Mouse (Mus musculus) liver, embryonic 15.5 days (tissue): ENCODE data around the gene Smoc1. TPM values are rescaled to one million over a fixed set of nuclear protein-coding genes. Genes with fewer than 3 reads are reported as not detected.

ENCODE experiments used
- ATAC-seq: fragments of 200-750 bp; cut with Nextera tagmentation; 2 replicates; pipeline ENCODE4 v1.8.0; 2017; ENCODE audit warnings: moderate number of reproducible peaks, mild to moderate bottlenecking, moderate library complexity; ENCODE audit not compliant: insufficient read depth
- H3K27ac ChIP-seq: fragments of 300-500 bp; sonication (generic); replicated peaks from 2 replicates; pipeline ENCODE4 v1.5.1; 2015; ENCODE audit warnings: mild to moderate bottlenecking, inconsistent platforms
- H3K27me3 ChIP-seq: fragments of 300-500 bp; sonication (generic); 2 replicates; pipeline ENCODE4 v1.6.1; 2015; ENCODE audit warnings: mild to moderate bottlenecking, inconsistent platforms
- H3K36me3 ChIP-seq: fragments of 300-500 bp; sonication (generic); replicated peaks from 2 replicates; pipeline ENCODE4 v1.6.1; 2015; ENCODE audit warnings: moderate library complexity, mild to moderate bottlenecking, inconsistent platforms
- H3K4me1 ChIP-seq: fragments of 300-500 bp; sonication (generic); replicated peaks from 2 replicates; pipeline ENCODE4 v1.6.1; 2015; ENCODE audit warnings: inconsistent platforms
- H3K4me2 ChIP-seq: fragments of 300-500 bp; sonication (generic); 2 replicates; pipeline ENCODE4 v1.6.1; 2015; ENCODE audit warnings: moderate library complexity, mild to moderate bottlenecking, inconsistent platforms
- H3K4me3 ChIP-seq: fragments of 300-500 bp; sonication (generic); replicated peaks from 2 replicates; pipeline ENCODE4 v1.5.1; 2015; ENCODE audit warnings: mild to moderate bottlenecking, inconsistent platforms
- H3K9ac ChIP-seq: fragments of 300-500 bp; sonication (generic); 2 replicates; pipeline ENCODE4 v1.6.1; 2015; ENCODE audit warnings: moderate library complexity, mild to moderate bottlenecking, inconsistent platforms
- H3K9me3 ChIP-seq: fragments of 300-500 bp; sonication (generic); replicated peaks from 2 replicates; pipeline ENCODE4 v1.6.1; 2016; ENCODE audit warnings: inconsistent platforms
- WGBS: fragments of 180-500 bp; shearing (Covaris S2); methylation state at CpG from one replicate; pipeline ENCODE4 v1.1.7; 2015; ENCODE audit warnings: mixed read lengths; ENCODE audit not compliant: insufficient replicate concordance; 5-methylcytosine and 5-hydroxymethylcytosine counted together
- polyA plus RNA-seq: library from polyadenylated mRNA; unstranded; fragments of >200 nt; fragmentation: Nextera tagmentation; extraction: Ambion mirVana; gene quantifications from 2 replicates; pipeline ENCODE4 v1.2.1, GENCODE M21; 2015

Gene Smoc1
- polyA plus RNA-seq, 1 experiment from 2014 or later, result 9.5 TPM

GRCm38 (mm10) chr12:81024993-81025392 is 1.6 kb upstream of the Smoc1 start:
- peaks cover 3% of the 10 kb centered on the region; the same call in 1 of the 2 replicates for H3K4me1 ChIP-seq
- ATAC-seq, result no peak
- no peaks in the 10 kb centered on the region for H3K9me3 ChIP-seq
- H3K9ac ChIP-seq, result no peak overlapping the region
- H3K4me3 ChIP-seq, result no peak overlapping the region
- no peak overlapping the region for H3K27ac ChIP-seq
- H3K36me3 ChIP-seq, result no peaks in the 10 kb centered on the region
- 45% methylated on average over 2 of the region's 2 CpGs for WGBS
- H3K4me2 ChIP-seq, result no peak overlapping the region
- peaks cover 45% of the 10 kb centered on the region for H3K27me3 ChIP-seq

DNA sequence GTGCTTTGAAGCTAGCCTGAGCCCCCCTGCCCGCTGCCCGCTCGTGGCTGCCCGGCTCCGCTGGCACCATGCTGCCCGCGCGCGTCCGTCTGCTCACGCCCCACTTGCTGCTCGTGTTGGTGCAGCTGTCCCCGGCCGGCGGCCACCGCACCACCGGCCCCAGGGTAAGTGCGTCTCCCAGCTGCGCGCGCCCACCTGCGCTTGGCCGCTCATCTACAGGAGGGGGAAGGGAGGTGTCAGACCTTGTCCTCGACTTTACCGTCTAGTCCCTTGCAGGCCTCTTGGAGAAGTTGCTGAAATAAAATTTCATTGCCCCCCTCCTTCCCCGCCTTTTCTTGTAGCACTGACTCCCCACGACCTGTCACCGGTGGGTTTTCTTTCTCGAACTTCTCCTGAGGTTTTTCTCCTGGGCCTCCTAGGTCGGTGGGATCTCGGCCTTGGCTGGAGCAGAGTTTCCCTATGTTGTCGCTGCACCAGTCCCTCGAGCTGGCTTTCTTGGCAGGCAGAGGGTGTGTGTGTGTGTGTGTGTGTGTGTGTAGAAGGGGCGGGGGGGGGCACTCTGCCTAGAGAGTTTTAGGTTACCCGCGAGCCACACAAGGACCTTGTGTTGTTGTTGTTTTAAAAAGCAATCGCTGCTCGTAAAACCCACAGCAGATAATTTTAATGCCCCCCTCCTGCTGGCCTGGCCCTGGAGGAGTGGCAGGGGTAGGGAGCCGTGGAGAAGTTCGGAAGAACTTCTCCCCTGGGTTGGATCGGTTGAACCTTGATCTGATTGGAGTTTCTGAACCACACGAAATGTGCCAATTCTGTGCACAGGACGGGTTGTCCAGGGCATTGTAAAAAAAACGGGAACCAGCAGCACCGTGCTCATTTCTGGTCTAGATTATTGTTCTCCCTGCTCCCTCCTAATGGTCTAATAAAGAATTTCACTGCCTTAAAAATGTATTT is 661 bp downstream of the Smoc1 start:
- Histone ChIP-seq H3K4me2 (peak overlapping the region; percentile 53), H3K36me3 (no peaks in the 10 kb centered on the region), H3K4me3 (peak overlapping the region; percentile 56), H3K27ac (peak overlapping the region; percentile 9; the same call in 1 of the 2 replicates), H3K4me1 (peaks cover 3% of the 10 kb centered on the region; the same call in 1 of the 2 replicates), H3K9ac (0 out of 2 replicates have a peak overlapping the region, but pooled peaks have one; percentile 15), H3K9me3 (no peaks in the 10 kb centered on the region), H3K27me3 (peaks cover 45% of the 10 kb centered on the region)
- ATAC-seq, result peak; percentile 49
- 1% methylated on average over 45 of the region's 45 CpGs for WGBS

DNA sequence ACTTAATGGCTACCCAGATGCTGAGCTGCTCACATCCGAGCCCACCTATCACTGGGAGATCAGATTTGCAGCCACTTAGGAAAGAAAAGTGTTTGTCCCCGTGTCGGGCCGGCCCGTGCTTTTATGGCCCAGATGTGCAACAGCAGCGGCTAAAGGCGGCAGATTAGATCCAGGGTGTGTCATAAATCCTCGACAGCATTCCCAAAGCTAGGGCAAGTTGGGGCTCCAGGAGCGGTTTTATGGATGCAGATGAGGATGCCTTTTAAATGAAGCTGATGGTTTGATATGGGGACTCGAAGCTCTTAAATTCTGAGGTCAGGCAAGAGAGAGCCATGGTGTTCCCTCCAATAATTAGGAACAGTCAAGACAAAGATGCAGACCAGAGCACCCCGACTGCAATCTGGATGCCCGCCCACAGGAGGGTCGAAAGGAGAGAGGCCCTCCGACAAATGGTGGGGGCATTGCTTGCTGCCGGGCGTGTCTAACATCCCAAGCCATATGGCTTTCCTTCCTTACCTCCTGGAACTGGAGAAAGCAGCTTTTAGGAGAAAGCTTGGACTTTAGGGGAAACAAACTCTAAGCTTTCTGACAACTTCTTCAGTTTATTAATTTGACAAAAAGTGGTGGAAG is 1.8 kb downstream of the Smoc1 start:
- no peaks in the 10 kb centered on the region for H3K9me3 ChIP-seq
- peak overlapping the region; percentile 56 for H3K4me3 ChIP-seq
- peaks cover 3% of the 10 kb centered on the region; the same call in 1 of the 2 replicates for H3K4me1 ChIP-seq
- peak overlapping the region; percentile 53 for H3K4me2 ChIP-seq
- ATAC-seq, result no peak
- H3K9ac ChIP-seq, result no peak overlapping the region
- no peaks in the 10 kb centered on the region for H3K36me3 ChIP-seq
- WGBS, result 25% methylated on average over 16 of the region's 16 CpGs
- H3K27ac ChIP-seq, result no peak overlapping the region
- peaks cover 45% of the 10 kb centered on the region for H3K27me3 ChIP-seq

DNA sequence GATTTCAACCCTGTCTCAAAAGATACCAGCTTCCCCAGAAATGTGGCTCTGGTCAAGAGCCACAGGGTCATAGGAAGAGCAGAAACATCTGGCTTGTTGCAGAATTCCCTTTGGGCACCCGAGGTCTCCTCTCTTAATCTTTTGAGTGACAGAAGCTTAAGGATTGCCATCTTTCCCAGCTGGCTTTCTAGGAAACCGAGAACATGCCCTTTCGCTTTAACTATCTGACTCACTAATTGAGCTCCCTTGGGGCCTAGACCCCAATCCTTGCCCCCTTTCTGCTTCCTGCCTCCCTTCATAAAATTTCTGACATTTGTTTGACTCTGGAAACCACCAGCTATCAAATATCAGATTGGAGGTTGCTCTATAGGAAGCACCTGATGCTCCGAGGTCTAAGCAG is 3.1 kb downstream of the Smoc1 start:
- no peaks in the 10 kb centered on the region for H3K9me3 ChIP-seq
- H3K27ac ChIP-seq, result no peak overlapping the region
- H3K27me3 ChIP-seq, result peaks cover 38% of the 10 kb centered on the region
- 44% methylated on average over 4 of the region's 4 CpGs for WGBS
- H3K36me3 ChIP-seq, result no peaks in the 10 kb centered on the region
- peaks cover 3% of the 10 kb centered on the region; the same call in 1 of the 2 replicates for H3K4me1 ChIP-seq
- no peak for ATAC-seq
- H3K9ac ChIP-seq, result no peak overlapping the region
- no peak overlapping the region for H3K4me3 ChIP-seq
- no peak overlapping the region for H3K4me2 ChIP-seq

DNA sequence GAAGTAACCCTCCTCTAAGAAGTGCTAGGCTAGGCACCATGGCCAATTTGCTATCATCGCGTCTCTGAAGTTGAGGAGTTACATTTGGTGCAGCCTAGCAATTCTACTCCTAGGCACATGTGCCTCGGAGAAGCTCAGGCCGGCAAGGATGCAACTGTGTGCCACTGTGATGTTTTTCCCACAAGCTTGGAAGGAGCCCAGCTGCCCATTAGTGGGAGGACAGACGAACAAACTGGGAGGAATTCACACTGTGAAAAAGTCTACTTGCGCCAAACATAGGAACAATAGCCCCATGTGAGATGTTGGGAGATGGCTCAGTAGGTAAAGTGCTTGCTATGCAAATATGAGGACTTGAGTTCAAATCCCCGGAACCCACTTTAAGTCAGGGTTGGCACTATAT is 5.0 kb downstream of the Smoc1 start:
- Histone ChIP-seq H3K27me3 (peaks cover 22% of the 10 kb centered on the region), H3K9ac (no peak overlapping the region), H3K36me3 (no peaks in the 10 kb centered on the region), H3K27ac (no peak overlapping the region), H3K9me3 (no peaks in the 10 kb centered on the region), H3K4me3 (no peak overlapping the region), H3K4me2 (no peak overlapping the region), H3K4me1 (no peaks in the 10 kb centered on the region)
- 68% methylated on average over 7 of the region's 7 CpGs for WGBS
- no peak for ATAC-seq

DNA sequence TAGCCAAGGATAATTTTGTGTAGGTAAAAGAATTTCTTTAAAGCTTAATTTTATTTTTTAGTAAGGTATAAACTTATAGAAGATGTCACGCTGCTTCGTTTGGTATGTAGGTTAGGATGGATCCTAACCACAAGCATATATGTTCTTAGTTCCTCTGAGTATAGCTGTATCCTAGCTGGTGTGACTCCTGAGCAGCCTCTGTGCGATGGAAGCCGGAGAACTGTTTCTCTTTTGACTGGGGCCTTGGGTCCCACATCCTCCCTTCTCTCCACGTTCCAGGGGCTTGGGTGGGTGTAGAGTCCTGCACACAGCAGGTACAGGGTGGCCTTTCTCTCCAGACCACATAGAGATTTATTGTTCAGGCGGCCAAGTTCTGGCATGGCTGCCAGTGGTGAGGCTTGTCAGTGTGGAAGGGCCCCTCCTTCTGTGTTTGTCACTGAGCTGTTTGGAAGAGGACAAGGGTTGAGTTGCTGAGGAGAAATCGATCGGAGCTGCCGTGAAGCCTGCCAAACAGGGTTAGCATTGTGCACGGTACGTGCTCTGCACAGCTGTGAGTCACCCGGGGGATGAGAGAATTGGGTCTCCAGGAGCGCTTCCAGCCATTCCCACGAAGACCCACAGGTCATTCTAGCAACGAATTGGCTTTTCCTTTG is 6.9 kb downstream of the Smoc1 start:
- H3K36me3 ChIP-seq, result no peaks in the 10 kb centered on the region
- no peaks in the 10 kb centered on the region for H3K4me1 ChIP-seq
- 60% methylated on average over 15 of the region's 15 CpGs for WGBS
- peak overlapping the region; percentile 64 for H3K27ac ChIP-seq
- peaks cover 3% of the 10 kb centered on the region for H3K27me3 ChIP-seq
- no peak overlapping the region for H3K9ac ChIP-seq
- no peak overlapping the region for H3K4me3 ChIP-seq
- H3K4me2 ChIP-seq, result no peak overlapping the region
- ATAC-seq, result peak; percentile 84
- no peaks in the 10 kb centered on the region for H3K9me3 ChIP-seq

- H3K27ac ChIP-seq, result peak overlapping the region; percentile 59
- no peak overlapping the region for H3K4me2 ChIP-seq
- H3K36me3 ChIP-seq, result no peaks in the 10 kb centered on the region
- H3K4me1 ChIP-seq, result no peaks in the 10 kb centered on the region
- 53% methylated on average over 4 of the region's 4 CpGs for WGBS
- ATAC-seq, result no peak
- no peaks in the 10 kb centered on the region; the same call in 1 of the 2 replicates for H3K27me3 ChIP-seq
- H3K4me3 ChIP-seq, result no peak overlapping the region
- no peak overlapping the region for H3K9ac ChIP-seq
- H3K9me3 ChIP-seq, result no peaks in the 10 kb centered on the region
Observed at GRCm38 (mm10) chr12:81034042-81034417, 7.4 kb downstream of the Smoc1 start.

DNA sequence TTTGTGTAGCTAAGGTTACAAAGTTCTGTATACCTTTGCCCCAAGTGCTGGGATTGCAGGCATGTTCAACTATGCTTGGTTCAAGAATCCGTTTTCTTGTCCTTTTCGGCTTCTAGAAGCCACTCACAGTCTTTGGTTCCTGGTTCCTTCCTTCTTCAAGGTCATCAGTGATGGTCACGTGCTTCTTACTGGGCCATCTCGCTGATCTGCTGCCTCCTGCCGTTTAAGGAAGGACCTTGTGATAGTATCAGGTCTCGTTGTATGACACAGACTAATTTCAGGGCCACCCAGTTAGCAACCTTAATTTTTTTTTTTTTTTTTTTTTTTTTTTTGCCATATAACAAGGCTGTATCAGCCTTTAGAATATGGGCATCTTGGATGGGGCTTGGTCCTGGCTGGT is 9.2 kb downstream of the Smoc1 start:
- no peaks in the 10 kb centered on the region for H3K4me1 ChIP-seq
- H3K27me3 ChIP-seq, result no peaks in the 10 kb centered on the region; the same call in 1 of the 2 replicates
- no peak overlapping the region for H3K9ac ChIP-seq
- WGBS, result 47% methylated on average over 6 of the region's 6 CpGs
- no peak overlapping the region for H3K4me2 ChIP-seq
- ATAC-seq, result no peak
- H3K4me3 ChIP-seq, result no peak overlapping the region
- H3K27ac ChIP-seq, result no peak overlapping the region
- no peaks in the 10 kb centered on the region for H3K36me3 ChIP-seq
- H3K9me3 ChIP-seq, result no peaks in the 10 kb centered on the region

GRCm38 (mm10) chr12:81043616-81044015 is 17.0 kb downstream of the Smoc1 start:
- no peak overlapping the region for H3K27ac ChIP-seq
- H3K36me3 ChIP-seq, result no peaks in the 10 kb centered on the region
- H3K4me2 ChIP-seq, result 0 out of 2 replicates have a peak overlapping the region, but pooled peaks have one; percentile 8
- H3K9ac ChIP-seq, result no peak overlapping the region
- no peak overlapping the region for H3K4me3 ChIP-seq
- H3K4me1 ChIP-seq, result 0 out of 2 replicates have a peak, but pooled peaks cover 4% of the 10 kb centered on the region
- WGBS, result 55% methylated on average over 11 of the region's 11 CpGs
- ATAC-seq, result no peak
- H3K9me3 ChIP-seq, result no peaks in the 10 kb centered on the region
- no peaks in the 10 kb centered on the region for H3K27me3 ChIP-seq

DNA sequence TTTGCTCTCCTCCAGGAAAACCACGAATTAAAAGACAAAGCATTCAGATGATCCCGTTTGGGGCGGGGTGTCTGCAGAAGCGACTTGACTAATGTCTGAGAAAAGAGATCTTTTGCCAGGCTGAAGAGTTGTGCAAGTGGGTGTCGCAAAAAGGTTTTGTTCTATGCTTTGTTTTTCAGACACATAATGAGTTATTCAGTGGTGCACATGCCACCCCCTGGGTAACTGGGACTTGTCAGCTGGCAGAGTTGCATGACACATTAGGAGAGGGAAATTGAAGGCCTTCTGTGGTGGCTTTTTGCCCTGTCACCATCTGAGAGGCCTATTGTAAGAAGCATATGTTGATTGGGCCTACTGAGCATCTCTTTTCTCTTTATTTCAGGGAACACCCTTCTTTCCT is 20.3 kb downstream of the Smoc1 start:
- 42% methylated on average over 5 of the region's 5 CpGs for WGBS
- no peak overlapping the region for H3K4me2 ChIP-seq

DNA sequence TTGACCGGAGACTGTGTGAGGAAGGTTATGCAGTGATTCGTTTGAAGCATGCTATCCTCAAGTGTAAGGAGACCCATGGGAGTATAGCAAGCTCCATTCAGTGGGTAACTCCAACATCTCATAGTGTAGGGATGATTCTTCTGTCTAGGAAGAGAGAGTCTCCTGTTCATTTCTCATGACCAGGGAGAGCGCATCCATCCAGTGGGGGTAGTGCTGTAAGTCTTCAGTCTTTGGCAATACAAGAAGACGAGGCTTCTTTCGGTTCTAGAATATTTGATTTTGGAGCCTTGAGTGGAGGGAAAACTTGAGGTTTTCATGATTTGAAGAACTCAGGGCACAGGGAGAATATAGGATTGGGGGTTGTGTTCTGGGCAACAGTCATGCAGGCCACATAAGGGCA is 23.1 kb downstream of the Smoc1 start:
- no peak overlapping the region for H3K9ac ChIP-seq
- H3K9me3 ChIP-seq, result no peaks in the 10 kb centered on the region
- no peaks in the 10 kb centered on the region for H3K36me3 ChIP-seq
- no peak for ATAC-seq
- H3K4me2 ChIP-seq, result no peak overlapping the region
- WGBS, result 78% methylated on average over 5 of the region's 5 CpGs
- 0 out of 2 replicates have a peak, but pooled peaks cover 4% of the 10 kb centered on the region for H3K4me1 ChIP-seq
- H3K4me3 ChIP-seq, result no peak overlapping the region
- no peaks in the 10 kb centered on the region for H3K27me3 ChIP-seq
- H3K27ac ChIP-seq, result no peak overlapping the region

More for the DNA sequence above, 20.3 kb downstream of the Smoc1 start:
- Histone ChIP-seq H3K27me3 (no peaks in the 10 kb centered on the region), H3K9me3 (no peaks in the 10 kb centered on the region), H3K27ac (no peak overlapping the region), H3K9ac (no peak overlapping the region), H3K4me3 (no peak overlapping the region), H3K36me3 (no peaks in the 10 kb centered on the region), H3K4me1 (0 out of 2 replicates have a peak, but pooled peaks cover 4% of the 10 kb centered on the region)
- no peak for ATAC-seq
